Mouse (Mus musculus) limb, embryonic 10.5 days (tissue): ENCODE measurements around the gene Lrrc26. TPM values are rescaled to one million over a fixed set of nuclear protein-coding genes. Genes with fewer than 3 reads are reported as not detected.

Experiments
- DNase-seq: peaks from one replicate; pipeline ENCODE4 v3.0.0-alpha.2; 2017; ENCODE audit warnings: low spot score
- H3K27ac ChIP-seq: fragments of 300-500 bp; sonication (generic); 2 replicates; pipeline ENCODE4 v1.5.1; 2016; ENCODE audit warnings: mild to moderate bottlenecking
- H3K27me3 ChIP-seq: fragments of 300-500 bp; sonication (generic); 2 replicates; pipeline ENCODE4 v1.6.1; 2016; ENCODE audit warnings: low read depth, mild to moderate bottlenecking; ENCODE audit not compliant: poor library complexity, severe bottlenecking
- H3K36me3 ChIP-seq: fragments of 300-500 bp; sonication (generic); 2 replicates; pipeline ENCODE4 v1.6.1; 2016; ENCODE audit warnings: mild to moderate bottlenecking, moderate library complexity
- H3K4me1 ChIP-seq: fragments of 300-500 bp; sonication (generic); 2 replicates; pipeline ENCODE4 v1.6.1; 2016
- H3K4me3 ChIP-seq: fragments of 300-500 bp; sonication (generic); 2 replicates; pipeline ENCODE4 v1.5.1; 2016; ENCODE audit warnings: mild to moderate bottlenecking, moderate library complexity
- H3K9me3 ChIP-seq: fragments of 300-500 bp; sonication (generic); replicated peaks from 2 replicates; pipeline ENCODE4 v1.6.1; 2016; ENCODE audit warnings: mild to moderate bottlenecking
- WGBS: fragments of 180-500 bp; shearing (Covaris S2); methylation state at CpG from one replicate; pipeline ENCODE4 v1.1.7; 2016; 5-methylcytosine and 5-hydroxymethylcytosine counted together
- polyA plus RNA-seq: library from polyadenylated mRNA; unstranded; fragments of >200 nt; fragmentation: Nextera tagmentation; extraction: Ambion mirVana; gene quantifications from 2 replicates; pipeline ENCODE4 v1.2.1, GENCODE M21; 2016

Lrrc26 gene
- polyA plus RNA-seq, 1 experiment from 2014 or later = not detected

- H3K36me3 ChIP-seq = peaks cover 80% of the 10 kb centered on the region
- H3K27ac ChIP-seq = peak overlapping the region; percentile 87
- WGBS = under 1% methylated on average over 29 of the region's 29 CpGs
Measured at GRCm38 (mm10) chr2:25272515-25272914, 17.2 kb upstream of the Lrrc26 start.

GRCm38 (mm10) chr2:25273010-25273409 lies 16.7 kb upstream of the Lrrc26 start:
- DNase-seq = peak; percentile 32
- H3K27ac ChIP-seq = peak overlapping the region; percentile 87
- peak overlapping the region; percentile 94 for H3K4me3 ChIP-seq
- H3K9me3 ChIP-seq = no peaks in the 10 kb centered on the region
- 39% methylated on average over 16 of the region's 16 CpGs for WGBS
- H3K27me3 ChIP-seq = no peaks in the 10 kb centered on the region
- H3K36me3 ChIP-seq = peaks cover 84% of the 10 kb centered on the region
- peaks cover 26% of the 10 kb centered on the region for H3K4me1 ChIP-seq

More at GRCm38 (mm10) chr2:25272515-25272914, 17.2 kb upstream of the Lrrc26 start:
- H3K9me3 ChIP-seq = no peaks in the 10 kb centered on the region
- H3K4me1 ChIP-seq = peaks cover 26% of the 10 kb centered on the region
- peak overlapping the region; percentile 94 for H3K4me3 ChIP-seq
- DNase-seq = no peak
- H3K27me3 ChIP-seq = no peaks in the 10 kb centered on the region

GRCm38 (mm10) chr2:25278928-25279882 lies 10.5 kb upstream of the Lrrc26 start:
- no peak overlapping the region for H3K27ac ChIP-seq
- DNase-seq = peak; percentile 79
- 64% methylated on average over 13 of the region's 13 CpGs for WGBS
- no peaks in the 10 kb centered on the region for H3K27me3 ChIP-seq
- peaks cover 99% of the 10 kb centered on the region for H3K36me3 ChIP-seq
- H3K4me1 ChIP-seq = no peaks in the 10 kb centered on the region
- H3K9me3 ChIP-seq = no peaks in the 10 kb centered on the region
- no peak overlapping the region for H3K4me3 ChIP-seq

GRCm38 (mm10) chr2:25285551-25285950 lies 4.2 kb upstream of the Lrrc26 start:
- Histone ChIP-seq H3K4me1 (peaks cover 8% of the 10 kb centered on the region), H3K27ac (no peak overlapping the region), H3K9me3 (no peaks in the 10 kb centered on the region), H3K4me3 (no peak overlapping the region), H3K36me3 (peaks cover 62% of the 10 kb centered on the region), H3K27me3 (peaks cover 47% of the 10 kb centered on the region)
- WGBS = 90% methylated on average over 2 of the region's 2 CpGs
- DNase-seq = no peak

- H3K4me1 ChIP-seq = peaks cover 15% of the 10 kb centered on the region
- 92% methylated on average over 1 of the region's 1 CpGs for WGBS
- H3K4me3 ChIP-seq = no peak overlapping the region
- peaks cover 55% of the 10 kb centered on the region for H3K36me3 ChIP-seq
- H3K9me3 ChIP-seq = no peaks in the 10 kb centered on the region
- peaks cover 55% of the 10 kb centered on the region for H3K27me3 ChIP-seq
- no peak for DNase-seq
- H3K27ac ChIP-seq = no peak overlapping the region
Measured at GRCm38 (mm10) chr2:25286314-25286713, 3.4 kb upstream of the Lrrc26 start.

GRCm38 (mm10) chr2:25286837-25287636 lies 2.7 kb upstream of the Lrrc26 start:
- peaks cover 22% of the 10 kb centered on the region for H3K4me1 ChIP-seq
- no peaks in the 10 kb centered on the region for H3K9me3 ChIP-seq
- H3K27ac ChIP-seq = no peak overlapping the region
- no peak overlapping the region for H3K4me3 ChIP-seq
- peaks cover 62% of the 10 kb centered on the region for H3K27me3 ChIP-seq
- 55% methylated on average over 7 of the region's 7 CpGs for WGBS
- DNase-seq = no peak
- peaks cover 48% of the 10 kb centered on the region for H3K36me3 ChIP-seq

- Histone ChIP-seq H3K9me3 (no peaks in the 10 kb centered on the region), H3K27ac (no peak within 1 kb of the TSS), H3K4me3 (no peak within 1 kb of the TSS)
Measured at GRCm38 (mm10) chr2:25287927-25288649, 1.6 kb upstream of the Lrrc26 start, which contains the start of gene Tmem210. TSS of gene Tmem210 (plus strand) at chr2:25288145.

GRCm38 (mm10) chr2:25288734-25289345 lies 875 bp upstream of the Lrrc26 start:
- Histone ChIP-seq H3K9me3 (no peaks in the 10 kb centered on the region), H3K36me3 (peaks cover 30% of the 10 kb centered on the region), H3K4me3 (no peak overlapping the region), H3K27ac (no peak overlapping the region), H3K27me3 (peaks cover 80% of the 10 kb centered on the region), H3K4me1 (peaks cover 27% of the 10 kb centered on the region)
- 82% methylated on average over 7 of the region's 7 CpGs for WGBS
- DNase-seq = no peak

More at GRCm38 (mm10) chr2:25287927-25288649, 1.6 kb upstream of the Lrrc26 start, which contains the start of gene Tmem210:
- 85% methylated on average over 6 of the region's 6 CpGs for WGBS
- Histone ChIP-seq H3K27me3 (peaks cover 72% of the 10 kb centered on the region), H3K4me1 (peaks cover 27% of the 10 kb centered on the region), H3K36me3 (peaks cover 37% of the 10 kb centered on the region)
- no peak for DNase-seq

GRCm38 (mm10) chr2:25290101-25290815 lies 543 bp downstream of the Lrrc26 start:
- H3K27me3 ChIP-seq = peaks cover 94% of the 10 kb centered on the region
- 2% methylated on average over 54 of the region's 54 CpGs for WGBS
- peak overlapping the region; percentile 22 for H3K4me3 ChIP-seq

GRCm38 (mm10) chr2:25290816-25291130 lies 1.1 kb downstream of the Lrrc26 start:
- DNase-seq = no peak
- WGBS = 2% methylated on average over 18 of the region's 18 CpGs
- H3K9me3 ChIP-seq = no peaks in the 10 kb centered on the region
- peak overlapping the region; percentile 22 for H3K4me3 ChIP-seq
- H3K27me3 ChIP-seq = peaks cover 99% of the 10 kb centered on the region
- peaks cover 11% of the 10 kb centered on the region for H3K36me3 ChIP-seq
- H3K4me1 ChIP-seq = peaks cover 27% of the 10 kb centered on the region
- H3K27ac ChIP-seq = no peak overlapping the region

More at GRCm38 (mm10) chr2:25290101-25290815, 543 bp downstream of the Lrrc26 start:
- H3K4me1 ChIP-seq = peaks cover 27% of the 10 kb centered on the region
- no peaks in the 10 kb centered on the region for H3K9me3 ChIP-seq
- DNase-seq = peak; percentile 41
- no peak overlapping the region for H3K27ac ChIP-seq
- peaks cover 16% of the 10 kb centered on the region for H3K36me3 ChIP-seq

- WGBS = 7% methylated on average over 32 of the region's 32 CpGs
- Histone ChIP-seq H3K36me3 (peaks cover 4% of the 10 kb centered on the region), H3K9me3 (no peaks in the 10 kb centered on the region), H3K4me1 (peaks cover 27% of the 10 kb centered on the region), H3K27ac (no peak overlapping the region), H3K4me3 (peak overlapping the region; percentile 40), H3K27me3 (peaks cover 100% of the 10 kb centered on the region)
- peak; percentile 46 for DNase-seq
Measured at GRCm38 (mm10) chr2:25291184-25292053, 1.7 kb downstream of the Lrrc26 start.
